Mouse (Mus musculus): ENCODE measurements around the gene Calm3. TPM values are rescaled to one million over a fixed set of nuclear protein-coding genes. Genes with fewer than 3 reads are reported as not detected.

Calm3 gene
- total RNA-seq, 2 experiments from 2014 or later, result 41.1 to 157 TPM

DNA sequence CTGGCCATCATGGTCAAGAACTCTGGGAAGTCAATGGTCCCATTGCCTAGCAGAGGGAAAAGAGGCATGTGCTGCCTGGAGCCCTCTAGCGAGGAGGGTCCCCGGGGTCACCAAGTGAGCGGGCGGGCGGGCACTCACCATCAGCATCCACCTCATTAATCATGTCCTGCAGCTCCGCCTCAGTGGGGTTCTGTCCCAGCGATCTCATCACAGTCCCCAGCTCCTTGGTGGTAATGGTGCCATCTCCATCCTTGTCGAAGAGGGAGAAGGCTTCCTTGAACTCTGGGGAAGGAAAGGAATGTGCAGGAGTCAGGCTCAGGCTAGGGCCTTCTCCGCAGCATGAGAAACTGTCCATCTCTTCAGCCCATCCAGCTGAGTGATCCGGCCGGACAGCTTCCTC lies 6.5 kb downstream of the Calm3 start:
- ATAC-seq (replicated peaks; ENCODE audit: low FRiP score, poor library complexity, severe bottlenecking), result no peak

DNA sequence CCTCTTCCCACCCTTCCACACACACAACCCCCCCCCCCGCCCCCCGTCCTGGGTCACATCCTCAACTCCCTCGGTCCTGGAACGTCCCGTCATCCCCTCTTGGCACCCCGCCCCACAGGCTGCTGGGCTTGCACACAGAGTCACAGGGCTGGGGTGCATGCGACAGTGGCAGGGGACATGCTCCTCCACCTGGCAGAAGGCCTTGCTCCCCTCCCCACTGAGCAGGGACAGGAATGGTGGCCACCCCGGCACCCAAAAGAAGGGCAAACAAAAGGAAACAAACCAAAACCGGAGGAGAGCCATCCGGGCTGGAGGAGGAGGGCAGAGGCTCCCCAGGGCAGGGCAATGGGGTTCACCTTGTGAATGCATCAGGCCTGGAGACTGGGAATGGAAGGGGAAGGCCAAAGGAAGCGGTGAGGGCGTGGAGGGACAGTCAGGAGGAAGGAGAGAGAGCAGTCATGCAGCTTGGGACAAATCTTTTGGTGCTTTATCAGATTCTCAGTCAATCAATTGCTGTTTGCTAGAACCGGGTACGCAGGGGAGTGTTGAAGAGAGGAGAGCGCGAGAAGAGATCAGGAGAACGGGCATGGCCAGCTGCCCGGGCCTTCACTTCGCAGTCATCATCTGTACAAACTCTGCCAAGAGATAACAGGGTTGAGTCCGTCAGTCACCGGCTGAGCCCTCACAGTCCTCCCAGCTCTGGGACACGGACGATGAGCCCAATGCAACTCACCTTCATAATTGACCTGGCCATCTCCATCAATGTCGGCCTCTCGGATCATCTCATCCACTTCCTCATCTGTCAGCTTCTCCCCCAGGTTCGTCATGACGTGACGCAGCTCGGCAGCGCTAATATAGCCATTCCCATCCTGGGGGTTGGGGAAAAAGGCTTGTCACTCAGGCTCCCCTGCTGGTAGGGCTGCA lies 7.3 kb downstream of the Calm3 start:
- no peak for ATAC-seq (replicated peaks; ENCODE audit: low FRiP score, poor library complexity, severe bottlenecking)

DNA sequence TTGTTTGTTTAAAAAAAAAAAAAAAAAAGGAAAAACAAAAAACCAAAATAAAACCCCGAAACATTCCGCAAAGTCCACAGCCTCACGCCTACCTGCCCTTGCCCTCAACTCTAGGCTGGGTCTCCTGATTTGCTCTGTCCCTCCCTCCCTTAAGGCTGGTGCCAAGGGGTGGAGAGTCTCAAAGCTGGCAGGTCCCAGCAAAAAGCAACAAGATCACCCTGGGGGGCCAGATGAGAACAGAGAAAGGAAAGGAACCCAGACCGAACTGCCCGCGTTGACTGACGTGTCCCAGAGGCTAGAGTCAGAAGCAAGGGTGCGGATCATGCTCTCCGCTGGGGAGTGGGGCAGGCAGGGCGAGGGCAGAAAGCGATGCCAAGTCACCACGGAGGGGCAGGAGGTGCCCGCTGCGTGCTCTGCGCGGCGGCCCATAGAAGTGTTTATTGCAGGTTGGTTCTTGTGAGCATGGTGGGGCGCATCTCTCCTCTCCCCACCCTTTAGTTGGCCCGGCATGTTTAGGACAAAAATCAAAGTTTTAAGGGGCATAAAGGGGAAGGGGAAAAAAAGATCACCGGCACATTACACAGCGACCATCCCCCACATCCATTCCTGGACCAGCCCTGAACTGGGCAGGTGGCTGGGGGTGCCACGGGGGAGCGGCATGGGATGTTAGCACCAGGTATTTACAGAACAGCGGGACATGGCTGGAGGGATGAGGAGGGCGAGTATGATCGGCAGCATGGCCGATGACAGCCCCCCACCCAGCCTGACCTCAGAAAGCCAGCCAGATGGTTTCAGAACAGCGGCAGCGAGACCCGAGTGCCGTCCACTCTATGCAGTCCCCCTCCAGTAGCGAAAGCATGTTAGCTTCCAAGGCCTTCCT lies 8.2 kb downstream of the Calm3 start:
- no peak for ATAC-seq (replicated peaks; ENCODE audit: low FRiP score, poor library complexity, severe bottlenecking)

GRCm38 (mm10) chr7:16914453-16915343 lies 9.2 kb downstream of the Calm3 start:
- no peak for ATAC-seq (replicated peaks; ENCODE audit: low FRiP score, poor library complexity, severe bottlenecking)

DNA sequence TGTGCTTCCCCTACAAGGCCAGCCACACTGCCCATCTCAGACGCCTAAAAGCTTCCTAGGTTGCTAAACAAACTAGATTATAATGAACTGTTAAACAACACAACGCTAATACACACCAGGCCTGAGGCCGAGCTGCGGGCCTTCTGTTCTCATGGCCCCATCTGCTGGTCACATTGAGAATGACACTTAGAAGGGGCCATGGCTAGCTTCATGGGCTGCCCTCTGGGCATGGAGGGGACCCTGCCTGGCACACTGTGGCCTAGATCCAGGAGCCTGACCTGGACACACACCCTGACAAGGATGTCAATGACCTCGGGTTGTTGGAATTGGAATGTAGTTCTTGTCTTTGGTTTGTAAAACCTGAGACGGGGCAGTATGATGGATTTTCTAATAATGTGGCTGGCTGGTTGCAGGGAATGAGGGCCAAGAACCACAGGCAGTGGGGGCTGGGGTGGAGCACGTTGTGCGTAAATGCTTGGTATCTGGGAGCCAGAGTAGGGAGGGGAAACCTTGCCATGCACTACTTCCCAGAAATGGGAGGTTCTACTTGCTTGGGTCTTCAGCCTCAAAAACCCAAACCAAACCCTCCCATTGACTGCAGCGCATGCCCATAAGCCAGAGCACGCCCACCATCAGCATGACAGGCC lies 10.0 kb downstream of the Calm3 start:
- ATAC-seq (replicated peaks; ENCODE audit: low FRiP score, poor library complexity, severe bottlenecking), result peak; percentile 83

DNA sequence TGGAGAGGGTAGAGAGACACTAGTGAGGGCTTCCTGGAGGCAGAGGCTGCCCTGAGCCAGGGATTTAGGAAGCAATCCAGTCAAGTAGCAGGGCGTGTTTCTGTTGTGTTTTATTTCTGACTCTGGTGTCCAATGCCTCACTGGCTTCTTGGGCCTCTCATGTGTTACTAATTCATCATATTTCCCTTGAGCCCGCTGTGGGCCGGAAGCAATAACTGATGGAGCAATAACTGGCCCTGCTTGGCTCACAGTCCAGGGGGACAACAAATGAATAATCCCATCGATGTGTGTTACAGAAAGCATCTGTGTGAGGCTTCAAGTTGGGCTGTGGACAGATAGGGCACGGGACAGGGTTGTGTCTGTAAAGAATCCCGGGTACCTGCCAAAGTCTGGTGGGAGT lies 11.6 kb downstream of the Calm3 start:
- no peak for ATAC-seq (replicated peaks; ENCODE audit: low FRiP score, poor library complexity, severe bottlenecking)

DNA sequence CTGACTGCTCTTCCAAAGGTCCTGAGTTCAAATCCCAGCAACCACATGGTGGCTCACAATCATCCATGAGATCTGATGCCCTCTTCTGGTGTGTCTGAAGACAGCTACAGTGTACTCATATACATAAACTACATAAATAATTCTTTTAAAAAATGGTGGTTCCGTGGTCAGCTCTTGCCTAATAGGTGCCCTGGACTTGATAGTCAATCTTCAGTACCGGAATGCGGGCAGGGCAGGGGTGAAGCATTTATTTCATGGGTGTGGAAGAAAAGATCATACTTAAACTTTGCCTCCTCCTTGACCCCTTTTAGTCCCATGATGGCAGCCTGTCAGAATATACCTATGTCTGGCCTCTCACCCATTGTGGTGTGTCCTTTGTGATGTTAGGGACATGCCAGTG lies 12.0 kb downstream of the Calm3 start:
- ATAC-seq (replicated peaks; ENCODE audit: low FRiP score, poor library complexity, severe bottlenecking), result no peak

GRCm38 (mm10) chr7:16909909-16910308 lies 14.0 kb downstream of the Calm3 start:
- no peak for ATAC-seq (replicated peaks; ENCODE audit: low FRiP score, poor library complexity, severe bottlenecking)

GRCm38 (mm10) chr7:16908859-16909258 lies 15.1 kb downstream of the Calm3 start:
- no peak for ATAC-seq (replicated peaks; ENCODE audit: low FRiP score, poor library complexity, severe bottlenecking)

GRCm38 (mm10) chr7:16908367-16908766 lies 15.5 kb downstream of the Calm3 start:
- no peak for ATAC-seq (replicated peaks; ENCODE audit: low FRiP score, poor library complexity, severe bottlenecking)

DNA sequence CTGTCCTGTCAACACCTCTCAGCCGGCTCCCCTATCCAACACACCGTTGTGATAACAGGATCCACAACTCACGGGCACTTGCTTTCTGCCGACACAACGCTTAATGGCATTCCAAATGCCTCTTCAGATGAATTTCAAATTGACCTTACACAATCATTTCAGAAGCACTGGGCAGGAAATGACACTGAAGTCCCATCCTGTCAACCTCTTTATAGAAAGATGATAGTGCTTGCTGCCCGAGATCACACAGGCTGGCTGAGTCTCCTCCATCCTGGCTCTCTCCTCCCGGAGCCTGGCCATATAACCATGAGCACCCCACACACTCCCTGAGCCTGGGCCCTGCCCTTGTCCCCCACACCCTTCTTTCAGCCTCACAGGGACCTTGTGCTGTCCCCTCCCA lies 16.1 kb downstream of the Calm3 start:
- no peak for ATAC-seq (replicated peaks; ENCODE audit: low FRiP score, poor library complexity, severe bottlenecking)

- no peak for ATAC-seq (replicated peaks; ENCODE audit: low FRiP score, poor library complexity, severe bottlenecking)
Observed at GRCm38 (mm10) chr7:16906889-16907559, 16.9 kb downstream of the Calm3 start.

DNA sequence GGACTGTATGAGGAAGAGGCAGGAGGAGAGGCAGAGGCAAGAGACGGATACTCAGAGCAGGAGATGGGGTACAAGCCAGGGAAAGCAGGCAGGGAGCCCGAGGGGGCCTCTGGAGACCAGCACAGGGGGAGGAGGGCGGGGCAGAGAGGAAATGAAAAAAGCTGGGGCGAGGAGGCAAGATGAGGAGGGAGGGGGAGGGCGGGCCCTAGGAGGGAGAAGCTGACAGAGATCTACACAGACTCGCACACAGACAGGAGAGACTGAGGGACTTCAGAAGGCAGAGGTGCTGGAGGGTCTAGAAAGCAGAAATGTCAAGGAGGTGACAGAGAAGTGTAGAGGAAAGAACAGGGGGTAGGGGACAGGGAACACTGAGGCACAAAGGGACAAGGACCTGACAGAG lies 17.6 kb downstream of the Calm3 start, which contains the start of gene Ptgir:
TSS of gene Ptgir (plus strand) at position 210 of the 400 bp plus-strand sequence.
- ATAC-seq (replicated peaks; ENCODE audit: low FRiP score, poor library complexity, severe bottlenecking), result no peak

DNA sequence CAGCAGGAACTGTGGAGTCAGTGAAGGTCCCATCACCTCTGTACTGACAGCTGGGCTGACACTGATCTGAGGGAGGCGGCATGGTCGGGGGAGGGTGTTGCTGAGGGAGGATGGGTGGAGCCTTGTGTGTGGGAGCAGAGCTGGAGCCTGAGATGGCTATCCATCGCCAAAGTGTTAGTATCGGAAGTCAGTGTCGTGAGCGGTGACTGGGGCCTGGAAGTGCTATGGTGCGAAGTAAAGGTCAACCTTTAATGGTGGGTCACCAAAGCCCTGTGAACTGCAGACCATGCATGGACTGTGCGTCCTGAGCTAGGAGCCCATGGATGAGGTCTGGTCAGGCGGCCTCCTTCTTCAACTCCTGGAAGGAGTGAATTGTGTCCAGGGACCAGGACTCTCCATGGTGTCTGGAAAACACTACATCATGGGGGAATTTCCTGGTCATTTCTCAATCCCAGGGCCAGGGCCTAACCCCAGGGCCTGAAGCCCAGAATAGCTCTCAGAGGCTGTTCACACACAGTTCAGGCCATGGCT lies 18.4 kb downstream of the Calm3 start:
- no peak for ATAC-seq (replicated peaks; ENCODE audit: low FRiP score, poor library complexity, severe bottlenecking)

GRCm38 (mm10) chr7:16904120-16904675 lies 19.7 kb downstream of the Calm3 start:
- no peak for ATAC-seq (replicated peaks; ENCODE audit: low FRiP score, poor library complexity, severe bottlenecking)

- no peak for ATAC-seq (replicated peaks; ENCODE audit: low FRiP score, poor library complexity, severe bottlenecking)
Observed at GRCm38 (mm10) chr7:16903439-16903955, 20.4 kb downstream of the Calm3 start.

DNA sequence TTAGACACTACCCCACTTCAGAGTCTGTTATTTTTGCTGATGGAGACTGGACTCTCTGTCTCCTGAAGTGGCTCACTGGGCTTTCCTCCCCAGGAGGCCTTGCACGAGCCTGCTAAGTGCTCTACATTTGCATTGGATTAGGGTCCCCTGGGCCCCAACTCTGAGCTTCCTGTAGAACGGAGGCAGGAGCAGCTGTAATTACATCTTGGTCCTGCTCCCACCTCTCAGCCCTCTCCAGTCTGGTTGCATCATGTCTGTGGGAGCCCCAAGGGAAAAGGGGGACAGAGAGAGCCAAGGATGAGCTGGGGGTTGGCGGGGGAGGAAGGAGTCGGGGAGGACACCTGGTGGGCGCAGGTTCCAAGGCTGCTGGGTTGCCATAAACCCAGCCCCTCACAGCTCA lies 23.4 kb downstream of the Calm3 start:
- ATAC-seq (replicated peaks; ENCODE audit: low FRiP score, poor library complexity, severe bottlenecking), result no peak

GRCm38 (mm10) chr7:16895511-16895910 lies 28.4 kb downstream of the Calm3 start:
- no peak for ATAC-seq (replicated peaks; ENCODE audit: low FRiP score, poor library complexity, severe bottlenecking)

Measured in erythroblast, adult 5-6 weeks (primary cell).